Mouse (Mus musculus) lung, postnatal 0 days (tissue): ENCODE results near the gene Adat1.

Experiments
- CTCF ChIP-seq: IDR thresholded peaks from 2 replicates; pipeline ENCODE4 v1.5.1; 2016; ENCODE audit warnings: antibody characterized with exemption, mild to moderate bottlenecking
- EP300 ChIP-seq: IDR thresholded peaks from 2 replicates; pipeline ENCODE4 v1.6.1; 2016; ENCODE audit warnings: antibody characterized with exemption, mild to moderate bottlenecking, control low read depth

DNA sequence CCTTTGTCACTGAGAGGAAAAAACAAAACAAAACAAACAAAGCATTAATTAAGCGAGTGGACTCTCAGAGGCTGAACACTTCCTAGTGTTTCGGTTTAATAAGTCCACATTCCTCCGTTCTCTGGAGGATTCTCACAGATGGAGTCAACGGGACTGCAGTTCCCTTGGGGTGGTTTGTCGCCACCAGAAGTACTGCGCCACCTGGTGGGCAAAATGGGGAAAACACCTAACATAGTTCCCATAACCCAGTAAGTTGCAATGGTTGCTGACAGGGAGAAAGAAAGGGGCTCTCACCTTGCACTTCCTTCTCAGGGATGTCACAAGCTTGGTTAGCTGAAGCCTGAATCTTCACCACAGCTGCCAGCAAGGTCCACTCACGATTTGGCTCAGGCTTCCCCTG is 2.2 kb downstream of the Adat1 start:
- TF ChIP-seq CTCF (peak; percentile 91), EP300 (no peak)
